Comparison of ENCODE assay signal across 37 mouse cellular contexts in the genomic region with DNA sequence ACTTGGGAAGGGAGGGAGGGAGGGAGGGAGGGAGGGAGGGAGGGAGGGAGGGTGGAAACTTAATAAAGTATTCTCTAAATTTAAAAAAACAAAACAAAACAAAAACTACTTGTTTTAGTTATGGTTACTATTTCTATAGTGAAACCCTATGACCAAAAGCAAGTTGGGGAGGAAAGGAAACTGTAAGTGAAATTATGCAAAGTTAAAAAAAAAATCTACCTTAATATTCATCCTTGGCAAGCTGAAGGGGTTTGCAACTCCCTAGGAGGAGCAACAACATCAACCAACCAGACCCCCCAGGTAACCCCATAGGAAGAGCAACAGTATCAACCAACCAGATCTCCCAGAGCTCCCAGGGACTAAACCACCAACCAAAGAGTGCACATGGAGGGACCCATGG. TPM values are rescaled to one million over a fixed set of nuclear protein-coding genes. Genes with fewer than 3 reads are reported as not detected.
"Had no signal": no experiment of that assay in that cellular context is flagged by ENCODE, and none has a peak within 500 bp of the region (broad histone marks: within the 10 kb centered on the region; RNA-seq: fewer than 3 reads in every experiment).

No protein-coding gene starts in this region.

- H3K27ac ChIP-seq: limb, embryonic 10.5 days; limb, embryonic 12.5 days; limb, embryonic 13.5 days; limb, embryonic 15.5 days; liver, embryonic 12.5 days; liver, embryonic 13.5 days; liver, embryonic 14.5 days; liver, embryonic 15.5 days; lung, embryonic 15.5 days; macrophage; midbrain, embryonic 10.5 days; midbrain, embryonic 12.5 days; midbrain, embryonic 13.5 days; midbrain, embryonic 15.5 days; neural tube, embryonic 12.5 days had no signal

- H3K4me3 ChIP-seq: limb, embryonic 10.5 days; limb, embryonic 12.5 days; limb, embryonic 13.5 days; limb, embryonic 15.5 days; liver, embryonic 12.5 days; liver, embryonic 13.5 days; liver, embryonic 15.5 days; lung, embryonic 15.5 days; megakaryocyte, embryonic 14.5 days; midbrain, embryonic 10.5 days; midbrain, embryonic 12.5 days; midbrain, embryonic 13.5 days; midbrain, embryonic 15.5 days; myocyte; neural tube, embryonic 12.5 days had no signal

- H3K9me3 ChIP-seq: limb, embryonic 10.5 days; limb, embryonic 12.5 days; limb, embryonic 13.5 days; limb, embryonic 15.5 days; liver, embryonic 12.5 days; liver, embryonic 13.5 days; liver, embryonic 15.5 days; lung, embryonic 15.5 days; megakaryocyte, embryonic 14.5 days; midbrain, embryonic 10.5 days; midbrain, embryonic 12.5 days; midbrain, embryonic 13.5 days; midbrain, embryonic 15.5 days; neural tube, embryonic 12.5 days had no signal

- H3K36me3 ChIP-seq: limb, embryonic 10.5 days; limb, embryonic 12.5 days; limb, embryonic 13.5 days; limb, embryonic 15.5 days; liver, embryonic 12.5 days; liver, embryonic 13.5 days; liver, embryonic 15.5 days; lung, embryonic 15.5 days; midbrain, embryonic 10.5 days; midbrain, embryonic 12.5 days; midbrain, embryonic 13.5 days; midbrain, embryonic 15.5 days; neural tube, embryonic 12.5 days had no signal

- DNase-seq: left cerebral cortex, postnatal 4 days; liver; liver, embryonic 13.5 days; liver, postnatal 0 days; lung, adult 18-20 months; lung, adult 2 months; lung, embryonic 14.5 days; lung, postnatal 10 days; lung, postnatal 14 days; lung, postnatal 36 days; lung, postnatal 4 days; midbrain, embryonic 14.5 days had no signal

- H3K9ac ChIP-seq: limb, embryonic 12.5 days; limb, embryonic 13.5 days; limb, embryonic 15.5 days; liver, embryonic 12.5 days; liver, embryonic 13.5 days; liver, embryonic 14.5 days; liver, embryonic 15.5 days; liver, postnatal 0 days; lung, embryonic 14.5 days; lung, embryonic 15.5 days; midbrain, embryonic 12.5 days; midbrain, embryonic 13.5 days; midbrain, embryonic 15.5 days; neural tube, embryonic 12.5 days had no signal

- H3K4me1 ChIP-seq: limb, embryonic 15.5 days; liver, embryonic 12.5 days; liver, embryonic 13.5 days; liver, embryonic 15.5 days; lung, embryonic 15.5 days; neural tube, embryonic 12.5 days had no signal

- H3K27me3 ChIP-seq: limb, embryonic 12.5 days; limb, embryonic 13.5 days; limb, embryonic 15.5 days; liver, embryonic 12.5 days; liver, embryonic 13.5 days; liver, embryonic 15.5 days; lung, embryonic 15.5 days; megakaryocyte, embryonic 14.5 days; midbrain, embryonic 12.5 days; midbrain, embryonic 13.5 days; midbrain, embryonic 15.5 days; neural tube, embryonic 12.5 days had no signal

- H3K4me2 ChIP-seq: limb, embryonic 12.5 days; limb, embryonic 13.5 days; limb, embryonic 15.5 days; liver, embryonic 11.5 days; liver, embryonic 12.5 days; liver, embryonic 13.5 days; liver, embryonic 15.5 days; lung, embryonic 14.5 days; lung, embryonic 15.5 days; midbrain, embryonic 11.5 days; midbrain, embryonic 12.5 days; midbrain, embryonic 13.5 days; midbrain, embryonic 15.5 days; neural tube, embryonic 12.5 days had no signal

- ATAC-seq: liver, embryonic 12.5 days; liver, postnatal 0 days; lung, postnatal 0 days; midbrain, embryonic 13.5 days; midbrain, embryonic 15.5 days; midbrain, embryonic 16.5 days had no signal

RNA-seq across cellular contexts. Expression of gene Dlx1, which starts 36.6 kb away (rescaled TPM):
- total RNA-seq: liver, adult 2 months; megakaryocyte progenitor cell, adult 5-6 weeks; megakaryocyte, adult 5-6 weeks; megakaryocyte-erythroid progenitor cell, adult 5-6 weeks; monocyte, adult 5-6 weeks had no signal
- polyA plus RNA-seq: liver, adult 2 months; lung, embryonic 14.5 days; lung, postnatal 0 days; macrophage had no signal

RNA-seq across cellular contexts. Expression of gene Dlx2, which starts 55.3 kb away (rescaled TPM):
- total RNA-seq: liver, adult 2 months; megakaryocyte progenitor cell, adult 5-6 weeks; megakaryocyte, adult 5-6 weeks; megakaryocyte-erythroid progenitor cell, adult 5-6 weeks; monocyte, adult 5-6 weeks had no signal
- polyA plus RNA-seq: liver, adult 2 months; liver, embryonic 13.5 days; liver, postnatal 0 days; lung, postnatal 0 days; macrophage had no signal
